Mouse (Mus musculus) heart, postnatal 0 days (tissue): ENCODE results near the gene Rbm43. TPM values are rescaled to one million over a fixed set of nuclear protein-coding genes. Genes with fewer than 3 reads are reported as not detected.

Source experiments
- ATAC-seq: fragments of 200-750 bp; cut with Nextera tagmentation; 2 replicates; pipeline ENCODE4 v1.8.0; 2017; ENCODE audit warnings: low read depth, moderate number of reproducible peaks, moderate library complexity; ENCODE audit not compliant: insufficient read depth
- DNase-seq: peaks from one replicate; pipeline ENCODE4 v3.0.0-alpha.2; 2016; ENCODE audit warnings: low spot score
- H3K27ac ChIP-seq: fragments of 300-500 bp; sonication (generic); 2 replicates; pipeline ENCODE4 v1.5.1; 2014; ENCODE audit warnings: low read depth, mild to moderate bottlenecking
- H3K27me3 ChIP-seq: fragments of 300-500 bp; sonication (generic); 2 replicates; pipeline ENCODE4 v1.6.1; 2014; ENCODE audit warnings: low read length, mixed read lengths; ENCODE audit not compliant: control insufficient read depth, insufficient read depth
- H3K36me3 ChIP-seq: fragments of 300-500 bp; sonication (generic); replicated peaks from 2 replicates; pipeline ENCODE4 v1.6.1; 2014; ENCODE audit warnings: low read length, mixed read lengths; ENCODE audit not compliant: control insufficient read depth, insufficient read depth
- H3K4me1 ChIP-seq: fragments of 300-500 bp; sonication (generic); 2 replicates; pipeline ENCODE4 v1.6.1; 2014; ENCODE audit warnings: antibody characterized with exemption; ENCODE audit not compliant: control insufficient read depth, insufficient read depth
- H3K4me2 ChIP-seq: fragments of 300-500 bp; sonication (generic); 2 replicates; pipeline ENCODE4 v1.6.1; 2014; ENCODE audit warnings: low read depth, mild to moderate bottlenecking, low read length, moderate library complexity
- H3K4me3 ChIP-seq: fragments of 300-500 bp; sonication (generic); 2 replicates; pipeline ENCODE4 v1.5.1; 2014; ENCODE audit warnings: low read depth, low read length
- H3K9ac ChIP-seq: fragments of 300-500 bp; sonication (generic); replicated peaks from 2 replicates; pipeline ENCODE4 v1.6.1; 2014; ENCODE audit warnings: low read depth, low read length, mixed read lengths
- H3K9me3 ChIP-seq: fragments of 300-500 bp; sonication (generic); replicated peaks from 2 replicates; pipeline ENCODE4 v1.6.1; 2016; ENCODE audit warnings: low read length; ENCODE audit not compliant: control insufficient read depth
- CTCF ChIP-seq: IDR thresholded peaks from 2 replicates; pipeline ENCODE4 v1.5.1; 2016; ENCODE audit warnings: antibody characterized with exemption, control low read depth, low read depth
- EP300 ChIP-seq: IDR thresholded peaks from 2 replicates; pipeline ENCODE4 v1.6.1; 2016; ENCODE audit warnings: antibody characterized with exemption, low read depth
- WGBS: fragments of 180-500 bp; shearing (Covaris S2); extraction: QIAGEN DNeasy Blood & Tissue Kit; methylation state at CpG from one replicate; pipeline ENCODE4 v1.1.7; 2014; 5-methylcytosine and 5-hydroxymethylcytosine counted together
- polyA plus RNA-seq: library from polyadenylated mRNA; unstranded; fragments of >200 nt; fragmentation: Nextera tagmentation; extraction: Ambion mirVana; gene quantifications from 2 replicates; pipeline ENCODE4 v1.2.1, GENCODE M21; 2015
- total RNA-seq: library from RNA; depleted of rRNA; stranded (reverse); fragments of >200 nt; gene quantifications from 2 replicates; pipeline ENCODE4 v1.2.3, GENCODE M21; 2014; ENCODE audit warnings: low replicate concordance; rRNA removed

The Rbm43 gene
- total and polyA plus RNA-seq, 2 experiments from 2014 or later: 10.7 to 27.9 TPM

- H3K27ac ChIP-seq: no peak overlapping the region
- ATAC-seq: no peak
Measured at GRCm38 (mm10) chr2:51880143-51880542, 54.8 kb downstream of the Rbm43 start.

More at GRCm38 (mm10) chr2:51880143-51880542, 54.8 kb downstream of the Rbm43 start:
- Histone ChIP-seq H3K9me3 (no peaks in the 10 kb centered on the region), H3K4me2 (no peak overlapping the region), H3K4me1 (no peaks in the 10 kb centered on the region), H3K36me3 (no peaks in the 10 kb centered on the region), H3K9ac (no peak overlapping the region), H3K27me3 (no peaks in the 10 kb centered on the region), H3K4me3 (no peak overlapping the region)
- WGBS: 60% methylated on average over 1 of the region's 1 CpGs
- DNase-seq: no peak
- TF ChIP-seq CTCF (no peak), EP300 (no peak)

Other genes with a start within 250 kb of the Rbm43 start
- 2.2 and 6.0 TPM in 2 replicates for gene Nmi, start 38.3 kb upstream of the Rbm43 start, total RNA-seq
- gene Nmi, start 38.3 kb upstream of the Rbm43 start, polyA plus RNA-seq: 19.8 and 25.6 TPM in 2 replicates
- gene Tnfaip6, start 102.8 kb upstream of the Rbm43 start, total RNA-seq: 1.7 and 2.0 TPM in 2 replicates
- 3.3 and 3.7 TPM in 2 replicates for gene Tnfaip6, start 102.8 kb upstream of the Rbm43 start, polyA plus RNA-seq
- 13.6 and 19.9 TPM in 2 replicates for gene Rif1, start 137.7 kb upstream of the Rbm43 start, total RNA-seq
- 11.3 and 14.3 TPM in 2 replicates for gene Rif1, start 137.7 kb upstream of the Rbm43 start, polyA plus RNA-seq